Mouse (Mus musculus): ENCODE results near the gene Tcirg1. TPM values are rescaled to one million over a fixed set of nuclear protein-coding genes. Genes with fewer than 3 reads are reported as not detected.

The Tcirg1 gene
- polyA plus RNA-seq, 1 experiment: 32.3 TPM

- Histone ChIP-seq H3K27ac (ENCODE audit: insufficient read depth, low read length) (no peak overlapping the region), H3K4me1 (ENCODE audit: control insufficient read depth, insufficient read depth, low read length) (peaks cover 19% of the 10 kb centered on the region), H3K4me3 (replicated peaks; ENCODE audit: insufficient read depth, low read depth, low read length) (peak overlapping the region; percentile 52), H3K27me3 (ENCODE audit: control insufficient read depth, insufficient read depth, low read length) (no peaks in the 10 kb centered on the region)
- 18% methylated on average over 1 of the region's 1 CpGs for WGBS
- no peak for TF ChIP-seq POLR2A (IDR thresholded peaks at IDR 0.05; ENCODE audit: borderline replicate concordance, insufficient read depth, low read length)
- no peak for TF ChIP-seq CTCF (IDR thresholded peaks at IDR 0.05; ENCODE audit: borderline replicate concordance, insufficient read depth, low read depth, low read length)
- DNase-seq: peak; percentile 44 to 52
Measured at GRCm38 (mm10) chr19:3853891-3854290, 53.0 kb downstream of the Tcirg1 start.

- no peak for TF ChIP-seq CTCF (IDR thresholded peaks at IDR 0.05; ENCODE audit: borderline replicate concordance, insufficient read depth, low read depth, low read length)
- no peak for TF ChIP-seq POLR2A (IDR thresholded peaks at IDR 0.05; ENCODE audit: borderline replicate concordance, insufficient read depth, low read length)
- Histone ChIP-seq H3K27me3 (ENCODE audit: control insufficient read depth, insufficient read depth, low read length) (no peaks in the 10 kb centered on the region), H3K27ac (ENCODE audit: insufficient read depth, low read length) (no peak overlapping the region), H3K4me3 (replicated peaks; ENCODE audit: insufficient read depth, low read depth, low read length) (peak overlapping the region; percentile 66), H3K4me1 (ENCODE audit: control insufficient read depth, insufficient read depth, low read length) (peaks cover 16% of the 10 kb centered on the region)
- DNase-seq: no peak
- 58% methylated on average over 10 of the region's 10 CpGs for WGBS
Measured at GRCm38 (mm10) chr19:3853121-3853520, 53.8 kb downstream of the Tcirg1 start.

GRCm38 (mm10) chr19:3851979-3852681, 54.8 kb downstream of the Tcirg1 start:
- under 1% methylated on average over 63 of the region's 74 CpGs for WGBS
- H3K27me3 ChIP-seq (ENCODE audit: control insufficient read depth, insufficient read depth, low read length): no peaks in the 10 kb centered on the region
- no peak for TF ChIP-seq CTCF (IDR thresholded peaks at IDR 0.05; ENCODE audit: borderline replicate concordance, insufficient read depth, low read depth, low read length)
- TF ChIP-seq POLR2A (IDR thresholded peaks at IDR 0.05; ENCODE audit: borderline replicate concordance, insufficient read depth, low read length): 0 out of 2 replicates have a peak, but pooled peaks have one; percentile 16

GRCm38 (mm10) chr19:3851502-3851962, 55.4 kb downstream of the Tcirg1 start, which contains the start of gene Chka:
Chka (plus strand) TSS chr19:3851773.
- H3K27ac ChIP-seq (ENCODE audit: insufficient read depth, low read length): peak within 1 kb of the TSS; percentile 95
- TF ChIP-seq POLR2A (IDR thresholded peaks at IDR 0.05; ENCODE audit: borderline replicate concordance, insufficient read depth, low read length) (peak; percentile 99), CTCF (IDR thresholded peaks at IDR 0.05; ENCODE audit: borderline replicate concordance, insufficient read depth, low read depth, low read length) (no peak)
- under 1% methylated on average over 54 of the region's 54 CpGs for WGBS
- DNase-seq: peak; percentile 98 to 99
- H3K27me3 ChIP-seq (ENCODE audit: control insufficient read depth, insufficient read depth, low read length): no peaks in the 10 kb centered on the region
- peaks cover 25% of the 10 kb centered on the region for H3K4me1 ChIP-seq (ENCODE audit: control insufficient read depth, insufficient read depth, low read length)
- H3K4me3 ChIP-seq (replicated peaks; ENCODE audit: insufficient read depth, low read depth, low read length): peak within 1 kb of the TSS; percentile 95

More at GRCm38 (mm10) chr19:3851979-3852681, 54.8 kb downstream of the Tcirg1 start:
- H3K4me3 ChIP-seq (replicated peaks; ENCODE audit: insufficient read depth, low read depth, low read length): peak overlapping the region; percentile 87
- peaks cover 22% of the 10 kb centered on the region for H3K4me1 ChIP-seq (ENCODE audit: control insufficient read depth, insufficient read depth, low read length)
- peak; percentile 74 to 81 for DNase-seq
- H3K27ac ChIP-seq (ENCODE audit: insufficient read depth, low read length): peak overlapping the region; percentile 95

- peak overlapping the region; percentile 79 for H3K27ac ChIP-seq (ENCODE audit: insufficient read depth, low read length)
- H3K4me1 ChIP-seq (ENCODE audit: control insufficient read depth, insufficient read depth, low read length): peaks cover 30% of the 10 kb centered on the region
- peak overlapping the region; percentile 95 for H3K4me3 ChIP-seq (replicated peaks; ENCODE audit: insufficient read depth, low read depth, low read length)
- TF ChIP-seq CTCF (IDR thresholded peaks at IDR 0.05; ENCODE audit: borderline replicate concordance, insufficient read depth, low read depth, low read length) (no peak), POLR2A (IDR thresholded peaks at IDR 0.05; ENCODE audit: borderline replicate concordance, insufficient read depth, low read length) (no peak)
- 4% methylated on average over 19 of the region's 19 CpGs for WGBS
- DNase-seq: peak in 1 of 2 experiments; percentile 63
- H3K27me3 ChIP-seq (ENCODE audit: control insufficient read depth, insufficient read depth, low read length): no peaks in the 10 kb centered on the region
Measured at GRCm38 (mm10) chr19:3850847-3851469, 56.0 kb downstream of the Tcirg1 start.

GRCm38 (mm10) chr19:3850076-3850475, 56.9 kb downstream of the Tcirg1 start:
- WGBS: 70% methylated on average over 5 of the region's 5 CpGs
- no peak overlapping the region for H3K4me3 ChIP-seq (replicated peaks; ENCODE audit: insufficient read depth, low read depth, low read length)
- TF ChIP-seq CTCF (IDR thresholded peaks at IDR 0.05; ENCODE audit: borderline replicate concordance, insufficient read depth, low read depth, low read length) (no peak), POLR2A (IDR thresholded peaks at IDR 0.05; ENCODE audit: borderline replicate concordance, insufficient read depth, low read length) (no peak)
- H3K27me3 ChIP-seq (ENCODE audit: control insufficient read depth, insufficient read depth, low read length): no peaks in the 10 kb centered on the region
- DNase-seq: no peak
- H3K4me1 ChIP-seq (ENCODE audit: control insufficient read depth, insufficient read depth, low read length): peaks cover 31% of the 10 kb centered on the region
- no peak overlapping the region for H3K27ac ChIP-seq (ENCODE audit: insufficient read depth, low read length)

GRCm38 (mm10) chr19:3849251-3849650, 57.7 kb downstream of the Tcirg1 start:
- Histone ChIP-seq H3K4me1 (ENCODE audit: control insufficient read depth, insufficient read depth, low read length) (peaks cover 36% of the 10 kb centered on the region), H3K27me3 (ENCODE audit: control insufficient read depth, insufficient read depth, low read length) (no peaks in the 10 kb centered on the region), H3K27ac (ENCODE audit: insufficient read depth, low read length) (no peak overlapping the region), H3K4me3 (replicated peaks; ENCODE audit: insufficient read depth, low read depth, low read length) (no peak overlapping the region)
- TF ChIP-seq CTCF (IDR thresholded peaks at IDR 0.05; ENCODE audit: borderline replicate concordance, insufficient read depth, low read depth, low read length) (no peak), POLR2A (IDR thresholded peaks at IDR 0.05; ENCODE audit: borderline replicate concordance, insufficient read depth, low read length) (no peak)
- WGBS: 85% methylated on average over 2 of the region's 2 CpGs
- no peak for DNase-seq
